Mouse (Mus musculus) hindbrain, embryonic 10.5 days (tissue): ENCODE measurements around the gene Apoc1. TPM values are rescaled to one million over a fixed set of nuclear protein-coding genes. Genes with fewer than 3 reads are reported as not detected.
A peak's percentile ranks its signal among the peaks of the same experiment; 100 is the strongest.

Experiments
- DNase-seq: peaks from one replicate; pipeline ENCODE4 v3.0.0-alpha.2; 2017; ENCODE audit warnings: low spot score
- H3K27ac ChIP-seq: fragments of 300-500 bp; sonication (generic); 2 replicates; pipeline ENCODE4 v1.5.1; 2016; ENCODE audit warnings: mild to moderate bottlenecking, moderate library complexity
- H3K27me3 ChIP-seq: fragments of 300-500 bp; sonication (generic); 2 replicates; pipeline ENCODE4 v1.6.1; 2016; ENCODE audit warnings: mild to moderate bottlenecking; ENCODE audit not compliant: poor library complexity, insufficient read depth, severe bottlenecking
- H3K36me3 ChIP-seq: fragments of 300-500 bp; sonication (generic); 2 replicates; pipeline ENCODE4 v1.6.1; 2016; ENCODE audit warnings: mild to moderate bottlenecking, moderate library complexity
- H3K4me1 ChIP-seq: fragments of 300-500 bp; sonication (generic); replicated peaks from 2 replicates; pipeline ENCODE4 v1.6.1; 2016; ENCODE audit warnings: mild to moderate bottlenecking
- H3K4me3 ChIP-seq: fragments of 300-500 bp; sonication (generic); 2 replicates; pipeline ENCODE4 v1.5.1; 2016; ENCODE audit warnings: mild to moderate bottlenecking, moderate library complexity
- H3K9me3 ChIP-seq: fragments of 300-500 bp; sonication (generic); 2 replicates; pipeline ENCODE4 v1.6.1; 2016; ENCODE audit warnings: mild to moderate bottlenecking, moderate library complexity
- WGBS: fragments of 180-500 bp; shearing (Covaris S2); methylation state at CpG from one replicate; pipeline ENCODE4 v1.1.7; 2016; 5-methylcytosine and 5-hydroxymethylcytosine counted together
- polyA plus RNA-seq: library from polyadenylated mRNA; unstranded; fragments of >200 nt; fragmentation: Nextera tagmentation; extraction: Ambion mirVana; gene quantifications from 2 replicates; pipeline ENCODE4 v1.2.1, GENCODE M21; 2016

The Apoc1 gene
- polyA plus RNA-seq = 2.2 and 2.3 TPM in 2 replicates

GRCm38 (mm10) chr7:19691873-19692865 is at the start of gene Apoc1:
TSS of gene Apoc1 (minus strand) at chr7:19692660.
- 52% methylated on average over 28 of the region's 28 CpGs for WGBS
- H3K27ac ChIP-seq = peak within 1 kb of the TSS; percentile 81
- no peaks in the 10 kb centered on the region for H3K27me3 ChIP-seq
- H3K4me1 ChIP-seq = peaks cover 36% of the 10 kb centered on the region
- H3K36me3 ChIP-seq = peaks cover 15% of the 10 kb centered on the region
- no peak for DNase-seq
- peak within 1 kb of the TSS; percentile 20 for H3K4me3 ChIP-seq
- H3K9me3 ChIP-seq = peaks cover 9% of the 10 kb centered on the region

- peak; percentile 47 for DNase-seq
- H3K27me3 ChIP-seq = no peaks in the 10 kb centered on the region
- 4% methylated on average over 8 of the region's 8 CpGs for WGBS
- H3K9me3 ChIP-seq = 0 out of 2 replicates have a peak, but pooled peaks cover 4% of the 10 kb centered on the region
- H3K36me3 ChIP-seq = peaks cover 67% of the 10 kb centered on the region
- 0 out of 2 replicates have a peak overlapping the region, but pooled peaks have one; percentile 9 for H3K4me3 ChIP-seq
- H3K27ac ChIP-seq = peak overlapping the region; percentile 50
- peaks cover 45% of the 10 kb centered on the region for H3K4me1 ChIP-seq
Measured at GRCm38 (mm10) chr7:19741329-19742031, 49.0 kb upstream of the Apoc1 start.

DNA sequence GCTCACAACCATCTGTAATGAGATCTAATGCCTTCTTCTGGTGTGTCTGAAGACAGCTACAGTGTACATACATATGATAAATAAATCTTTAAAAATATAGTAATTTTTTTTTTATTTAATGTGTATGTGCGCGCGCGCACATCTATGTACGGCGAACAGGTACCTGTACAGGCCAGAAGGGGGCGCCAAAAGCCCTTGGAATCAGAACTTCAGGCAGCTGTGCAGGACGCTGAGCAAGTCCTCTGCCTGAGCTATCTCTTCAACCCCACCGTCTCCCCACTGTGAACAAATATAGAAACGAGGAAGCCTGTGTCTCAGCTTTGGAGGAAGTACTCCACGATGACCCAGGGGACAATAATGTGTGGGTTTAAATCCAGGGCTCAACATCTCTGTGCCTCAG is 47.8 kb upstream of the Apoc1 start:
- Histone ChIP-seq H3K36me3 (peaks cover 71% of the 10 kb centered on the region), H3K4me1 (peaks cover 33% of the 10 kb centered on the region), H3K27me3 (no peaks in the 10 kb centered on the region), H3K27ac (no peak overlapping the region), H3K4me3 (no peak overlapping the region), H3K9me3 (0 out of 2 replicates have a peak, but pooled peaks cover 4% of the 10 kb centered on the region)
- no peak for DNase-seq
- 87% methylated on average over 11 of the region's 11 CpGs for WGBS

DNA sequence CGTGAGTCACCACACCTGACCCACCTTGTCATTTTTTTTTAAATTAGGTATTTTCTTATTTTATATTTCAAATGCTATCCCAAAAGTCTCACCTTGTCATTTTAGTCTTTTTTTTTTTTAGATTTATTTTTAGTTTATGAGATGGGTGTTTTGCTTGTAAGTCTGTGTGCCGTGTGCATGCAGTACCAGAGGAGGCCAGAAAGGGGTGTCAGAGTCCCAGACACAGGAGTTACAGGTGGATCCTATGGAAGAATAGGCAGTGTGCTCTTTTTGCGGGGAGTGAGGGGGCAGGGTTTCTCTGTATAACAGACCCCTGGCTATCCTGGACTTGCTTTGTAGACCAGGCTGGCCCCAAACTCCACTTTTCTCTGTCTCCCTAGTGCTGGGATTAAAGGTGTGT is 46.3 kb upstream of the Apoc1 start:
- H3K4me1 ChIP-seq = peaks cover 23% of the 10 kb centered on the region
- no peak overlapping the region for H3K4me3 ChIP-seq
- H3K27ac ChIP-seq = no peak overlapping the region
- 0 out of 2 replicates have a peak, but pooled peaks cover 4% of the 10 kb centered on the region for H3K9me3 ChIP-seq
- no peak for DNase-seq
- no peaks in the 10 kb centered on the region for H3K27me3 ChIP-seq
- 87% methylated on average over 3 of the region's 3 CpGs for WGBS
- peaks cover 75% of the 10 kb centered on the region for H3K36me3 ChIP-seq

DNA sequence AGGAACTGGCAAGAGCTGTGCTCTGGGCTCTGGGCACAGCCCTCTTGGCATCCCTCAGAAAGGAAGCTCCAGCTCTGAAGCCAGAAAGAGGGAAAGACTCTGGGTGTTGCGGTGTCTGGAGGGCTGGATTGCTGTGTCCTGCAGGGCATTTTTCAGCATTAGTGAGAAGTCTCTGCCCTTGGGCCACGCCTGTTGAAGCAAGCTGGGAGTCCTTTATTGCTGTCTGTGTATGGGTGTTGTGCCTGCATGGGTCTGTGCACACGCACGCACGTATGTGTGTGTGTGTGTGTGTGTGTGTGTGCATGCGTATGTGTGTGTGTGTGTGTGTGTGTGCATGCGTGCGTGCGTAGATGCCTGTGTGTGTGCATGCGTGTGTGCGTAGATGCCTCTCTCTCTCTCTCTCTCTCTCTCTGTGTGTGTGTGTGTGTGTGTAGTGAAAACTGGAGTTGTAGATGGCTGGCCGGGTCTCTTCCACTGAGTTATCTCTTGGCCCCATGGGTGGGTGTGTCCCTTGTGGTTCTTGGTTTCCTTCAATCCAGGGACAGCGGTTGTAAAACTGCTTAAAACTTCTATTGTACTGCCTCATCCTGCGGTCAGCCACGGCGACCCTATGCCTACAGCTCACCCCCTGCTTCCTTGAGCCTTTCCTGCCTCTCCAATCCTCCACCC is 44.1 kb upstream of the Apoc1 start:
- no peak overlapping the region for H3K4me3 ChIP-seq
- H3K9me3 ChIP-seq = 0 out of 2 replicates have a peak, but pooled peaks cover 4% of the 10 kb centered on the region
- no peak overlapping the region; the same call in 1 of the 2 replicates for H3K27ac ChIP-seq
- 95% methylated on average over 16 of the region's 16 CpGs for WGBS
- peaks cover 81% of the 10 kb centered on the region for H3K36me3 ChIP-seq
- peaks cover 11% of the 10 kb centered on the region for H3K4me1 ChIP-seq
- no peaks in the 10 kb centered on the region for H3K27me3 ChIP-seq
- no peak for DNase-seq

GRCm38 (mm10) chr7:19734178-19734666 is 41.8 kb upstream of the Apoc1 start:
- peaks cover 87% of the 10 kb centered on the region for H3K36me3 ChIP-seq
- no peaks in the 10 kb centered on the region for H3K4me1 ChIP-seq
- no peaks in the 10 kb centered on the region for H3K27me3 ChIP-seq
- H3K4me3 ChIP-seq = no peak overlapping the region
- WGBS = 89% methylated on average over 10 of the region's 10 CpGs
- H3K9me3 ChIP-seq = no peaks in the 10 kb centered on the region
- H3K27ac ChIP-seq = no peak overlapping the region
- DNase-seq = no peak

DNA sequence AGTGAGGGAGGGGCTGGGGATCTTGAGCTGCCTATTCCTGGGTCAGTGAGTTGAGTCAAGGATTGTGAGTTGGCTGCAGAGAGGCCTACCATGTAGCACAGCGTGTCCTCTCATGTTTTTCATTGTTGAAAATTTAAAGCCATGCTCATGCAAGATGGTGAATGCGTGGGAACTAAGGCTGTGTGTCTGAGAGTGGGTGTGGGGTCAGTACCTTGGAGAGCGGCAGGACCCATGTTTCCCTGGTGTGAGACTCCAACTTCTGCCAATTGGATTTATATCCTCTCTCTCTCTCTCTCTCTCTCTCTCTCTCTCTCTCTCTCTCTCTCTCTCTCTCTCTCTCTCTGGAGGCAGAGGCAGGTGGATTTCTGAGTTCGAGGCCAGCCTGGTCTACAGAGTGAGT is 34.1 kb upstream of the Apoc1 start:
- 91% methylated on average over 4 of the region's 4 CpGs for WGBS
- no peak overlapping the region for H3K27ac ChIP-seq
- H3K36me3 ChIP-seq = peaks cover 100% of the 10 kb centered on the region
- H3K4me3 ChIP-seq = no peak overlapping the region
- H3K27me3 ChIP-seq = no peaks in the 10 kb centered on the region
- peaks cover 3% of the 10 kb centered on the region; the same call in 1 of the 2 replicates for H3K9me3 ChIP-seq
- DNase-seq = no peak
- no peaks in the 10 kb centered on the region for H3K4me1 ChIP-seq

GRCm38 (mm10) chr7:19724167-19724566 is 31.7 kb upstream of the Apoc1 start:
- Histone ChIP-seq H3K4me1 (no peaks in the 10 kb centered on the region), H3K27ac (no peak overlapping the region), H3K27me3 (no peaks in the 10 kb centered on the region), H3K4me3 (no peak overlapping the region), H3K36me3 (peaks cover 100% of the 10 kb centered on the region), H3K9me3 (peaks cover 15% of the 10 kb centered on the region)
- no peak for DNase-seq
- 92% methylated on average over 12 of the region's 12 CpGs for WGBS

- H3K9me3 ChIP-seq = peaks cover 15% of the 10 kb centered on the region
Measured at GRCm38 (mm10) chr7:19722754-19723195, 30.3 kb upstream of the Apoc1 start.

DNA sequence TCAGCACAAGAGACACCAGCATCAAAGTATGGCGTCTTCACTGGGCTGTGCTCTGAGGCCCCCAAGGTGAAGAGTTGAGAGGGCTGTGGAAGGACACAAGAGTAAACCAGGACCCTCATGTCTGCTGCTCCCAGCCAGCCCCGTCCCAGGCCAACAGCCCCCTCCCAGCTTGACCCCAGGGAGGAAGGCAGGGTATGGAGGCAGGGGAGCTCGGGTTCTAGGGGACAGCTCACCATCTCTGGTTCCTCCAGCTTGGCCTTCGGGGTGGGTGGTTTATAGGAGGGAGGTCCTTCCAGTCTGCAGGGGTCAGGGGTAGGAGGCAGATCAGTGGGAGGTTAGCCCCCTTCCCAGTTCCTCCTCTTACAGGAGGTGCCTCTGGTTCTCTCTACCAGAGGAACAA is 26.7 kb upstream of the Apoc1 start:
- Histone ChIP-seq H3K36me3 (peaks cover 69% of the 10 kb centered on the region), H3K4me1 (peaks cover 15% of the 10 kb centered on the region), H3K9me3 (peaks cover 15% of the 10 kb centered on the region), H3K4me3 (no peak overlapping the region), H3K27ac (no peak overlapping the region), H3K27me3 (no peaks in the 10 kb centered on the region)
- no peak for DNase-seq
- 93% methylated on average over 4 of the region's 4 CpGs for WGBS

More at GRCm38 (mm10) chr7:19722754-19723195, 30.3 kb upstream of the Apoc1 start:
- Histone ChIP-seq H3K4me1 (no peaks in the 10 kb centered on the region), H3K36me3 (peaks cover 98% of the 10 kb centered on the region), H3K4me3 (no peak overlapping the region), H3K27ac (no peak overlapping the region), H3K27me3 (no peaks in the 10 kb centered on the region)
- 91% methylated on average over 6 of the region's 6 CpGs for WGBS
- DNase-seq = no peak

DNA sequence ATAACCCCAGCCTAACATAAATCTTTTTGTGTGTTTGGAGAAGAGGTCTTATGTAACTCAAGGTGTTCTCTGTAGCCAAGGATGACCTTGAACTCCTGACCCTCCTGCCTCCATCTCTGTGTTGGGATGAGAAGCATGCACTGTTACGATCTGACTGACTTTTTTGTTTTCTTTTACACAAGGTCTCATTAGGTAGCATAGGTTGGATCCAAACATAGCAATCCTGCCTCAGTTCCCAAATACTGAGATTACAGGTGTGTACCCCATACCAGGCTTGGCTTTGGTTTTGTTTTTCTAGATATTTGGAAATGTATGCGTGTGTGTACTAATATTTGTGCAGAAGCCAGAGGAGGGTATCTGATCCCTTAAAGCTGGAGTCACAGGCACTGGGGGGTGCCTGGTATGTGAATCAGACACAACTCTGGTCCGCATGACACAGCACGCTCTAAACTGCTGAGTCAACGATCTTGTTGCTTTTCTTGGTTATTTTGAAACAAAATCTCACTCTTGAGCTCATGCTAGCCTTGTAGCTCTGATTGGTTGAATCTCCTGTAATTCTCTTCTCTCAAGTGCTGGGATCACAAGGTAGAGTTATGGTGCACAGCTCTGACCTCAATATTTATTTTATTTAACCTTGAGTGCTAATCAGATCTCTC is 26.0 kb upstream of the Apoc1 start:
- no peak for DNase-seq
- H3K27ac ChIP-seq = no peak overlapping the region
- 90% methylated on average over 5 of the region's 5 CpGs for WGBS
- H3K4me1 ChIP-seq = peaks cover 23% of the 10 kb centered on the region
- no peak overlapping the region for H3K4me3 ChIP-seq
- no peaks in the 10 kb centered on the region for H3K27me3 ChIP-seq
- peaks cover 15% of the 10 kb centered on the region for H3K9me3 ChIP-seq
- H3K36me3 ChIP-seq = peaks cover 65% of the 10 kb centered on the region

GRCm38 (mm10) chr7:19717346-19717745 is 24.9 kb upstream of the Apoc1 start:
- Histone ChIP-seq H3K9me3 (peaks cover 15% of the 10 kb centered on the region), H3K27ac (no peak overlapping the region), H3K4me3 (no peak overlapping the region), H3K27me3 (no peaks in the 10 kb centered on the region), H3K4me1 (peaks cover 23% of the 10 kb centered on the region), H3K36me3 (peaks cover 65% of the 10 kb centered on the region)
- 83% methylated on average over 4 of the region's 4 CpGs for WGBS
- no peak for DNase-seq
